Mouse (Mus musculus): Measurements from ENCODE around the gene Zfp579. TPM values are rescaled to one million over a fixed set of nuclear protein-coding genes. Genes with fewer than 3 reads are reported as not detected.
"Not testable (repeated sequence)": the region's sequence is repeated elsewhere in the genome, so short reads cannot be mapped to it uniquely, and the experiment has no call there.

The Zfp579 gene
- total RNA-seq (2021): 10 to 100 TPM; 38.2 to 46.0 TPM
- long read RNA-seq, transcript Zfp579-201 (2 exons, 2,157 nt): major isoform, 11 of 20 reads
- long read RNA-seq, transcript Zfp579-206 (1 exons, 2,489 nt): minor isoform, 9 of 20 reads
- long read RNA-seq, partial matches to known transcripts: 0 of 20 reads
- long read RNA-seq, other reads (novel, unspliced or antisense): 0 of 20 reads

- DNase-seq (ENCODE audit: low spot score in 2 of 2): peak; percentile 99
These were observed at the start of gene Zfp579 for GRCm38 (mm10) chr7:4996003-4996895. Gene Zfp579 (minus strand): TSS chr7:4996158.

GRCm38 (mm10) chr7:5044981-5045380, 49.0 kb upstream of the Zfp579 start:
- no peak for DNase-seq (ENCODE audit: low spot score in 2 of 2)

GRCm38 (mm10) chr7:5038940-5039339, 43.0 kb upstream of the Zfp579 start:
- no peak for DNase-seq (ENCODE audit: low spot score in 2 of 2)

- peak; percentile 92 to 95 for DNase-seq (ENCODE audit: low spot score in 2 of 2)
These were observed 42.3 kb upstream of the Zfp579 start, which contains the start of gene Zfp784 for GRCm38 (mm10) chr7:5038109-5038732. Gene Zfp784 (minus strand): TSS chr7:5038446.

GRCm38 (mm10) chr7:5037467-5037866, 41.5 kb upstream of the Zfp579 start:
- no peak for DNase-seq (ENCODE audit: low spot score in 2 of 2)

- no peak for DNase-seq (ENCODE audit: low spot score in 2 of 2)
These were observed 41.1 kb upstream of the Zfp579 start for GRCm38 (mm10) chr7:5037026-5037425.

GRCm38 (mm10) chr7:5036136-5036535, 40.2 kb upstream of the Zfp579 start:
- no peak for DNase-seq (ENCODE audit: low spot score in 2 of 2)

GRCm38 (mm10) chr7:5035628-5036027, 39.7 kb upstream of the Zfp579 start:
- no peak for DNase-seq (ENCODE audit: low spot score in 2 of 2)

- no peak for DNase-seq (ENCODE audit: low spot score in 2 of 2)
These were observed 37.9 kb upstream of the Zfp579 start, which contains the start of gene 4632433K11Rik for GRCm38 (mm10) chr7:5033818-5034217. Gene 4632433K11Rik (plus strand): TSS chr7:5034118.

GRCm38 (mm10) chr7:5031496-5031895, 35.5 kb upstream of the Zfp579 start:
- DNase-seq (ENCODE audit: low spot score in 2 of 2): no peak

- DNase-seq (ENCODE audit: low spot score in 2 of 2): no peak
These were observed 34.8 kb upstream of the Zfp579 start for GRCm38 (mm10) chr7:5030554-5031275.

- DNase-seq (ENCODE audit: low spot score in 2 of 2): no peak
These were observed 34.0 kb upstream of the Zfp579 start for GRCm38 (mm10) chr7:5029946-5030345.

- no peak for DNase-seq (ENCODE audit: low spot score in 2 of 2)
These were observed 33.6 kb upstream of the Zfp579 start for GRCm38 (mm10) chr7:5029543-5029942.

GRCm38 (mm10) chr7:5021197-5021596, 25.2 kb upstream of the Zfp579 start:
- DNase-seq (ENCODE audit: low spot score in 2 of 2): no peak

GRCm38 (mm10) chr7:5020685-5021084, 24.7 kb upstream of the Zfp579 start:
- no peak for DNase-seq (ENCODE audit: low spot score in 2 of 2)

- peak; percentile 98 to 99 for DNase-seq (ENCODE audit: low spot score in 2 of 2)
These were observed 24.2 kb upstream of the Zfp579 start, which contains the start of the genes Zfp865 and Ccdc106 for GRCm38 (mm10) chr7:5020000-5020681. Gene Zfp865 (plus strand): TSS chr7:5020376. Gene Ccdc106 (plus strand): TSS chr7:5020553.

- DNase-seq (ENCODE audit: low spot score in 2 of 2): not testable (repeated sequence)
These were observed 23.6 kb upstream of the Zfp579 start for GRCm38 (mm10) chr7:5019576-5019975.

- DNase-seq (ENCODE audit: low spot score in 2 of 2): no peak
These were observed 22.0 kb upstream of the Zfp579 start for GRCm38 (mm10) chr7:5017931-5018330.

GRCm38 (mm10) chr7:5017352-5017751, 21.4 kb upstream of the Zfp579 start:
- no peak for DNase-seq (ENCODE audit: low spot score in 2 of 2)

- DNase-seq (ENCODE audit: low spot score in 2 of 2): no peak
These were observed 21.0 kb upstream of the Zfp579 start for GRCm38 (mm10) chr7:5016920-5017319.

Measured in layer of hippocampus, postnatal 10 days (tissue).